Mouse (Mus musculus): ENCODE measurements around the gene Oas1f. TPM values are rescaled to one million over a fixed set of nuclear protein-coding genes. Genes with fewer than 3 reads are reported as not detected.
"Not testable (repeated sequence)": the region's sequence is repeated elsewhere in the genome, so short reads cannot be mapped to it uniquely, and the experiment has no call there.

Oas1f gene
- not detected in 2 replicates for polyA plus RNA-seq (2015; fragmentation: Nextera tagmentation; extraction: Ambion mirVana)

DNA sequence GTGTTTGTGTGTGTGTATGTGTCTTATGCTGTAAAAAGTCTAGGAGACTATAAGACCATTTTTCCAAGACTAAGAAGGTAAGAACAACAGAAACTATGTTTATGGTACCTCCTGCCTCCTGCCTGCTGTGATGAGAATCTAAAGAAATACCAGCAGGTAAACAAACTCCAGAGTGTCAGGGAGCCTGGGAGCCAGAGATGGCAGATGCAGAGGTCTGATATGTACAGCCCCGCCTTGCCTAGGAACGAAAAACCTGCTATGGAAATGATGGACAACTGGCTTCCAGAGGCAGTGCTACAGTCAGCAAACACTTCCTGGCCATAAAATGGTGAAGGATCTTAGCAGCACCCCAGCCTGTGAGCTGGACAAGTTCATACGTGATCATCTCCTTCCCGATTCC, at the start of gene Oas1f:
Oas1f (plus strand) TSS at position 301 of the 400 bp plus-strand sequence.
- H3K4me2 ChIP-seq (ENCODE audit: low read length), result no peak within 1 kb of the TSS
- H3K4me3 ChIP-seq (ENCODE audit: low read depth, low read length), result no peak within 1 kb of the TSS
- no peaks in the 10 kb centered on the region for H3K27me3 ChIP-seq (ENCODE audit: control insufficient read depth, insufficient read depth, low read depth, low read length)
- H3K4me1 ChIP-seq (ENCODE audit: control insufficient read depth, insufficient read depth, low read length), result no peaks in the 10 kb centered on the region
- 0 out of 2 replicates have a peak, but pooled peaks cover 3% of the 10 kb centered on the region for H3K9me3 ChIP-seq (replicated peaks; ENCODE audit: control insufficient read depth, low read length, poor library complexity, severe bottlenecking)
- 86% methylated on average over 4 of the region's 4 CpGs for WGBS
- no peak within 1 kb of the TSS for H3K9ac ChIP-seq (ENCODE audit: low read depth, low read length)
- no peak within 1 kb of the TSS for H3K27ac ChIP-seq (ENCODE audit: low read length)
- ATAC-seq, result no peak
- no peaks in the 10 kb centered on the region for H3K36me3 ChIP-seq (ENCODE audit: control insufficient read depth, insufficient read depth, low read length)

DNA sequence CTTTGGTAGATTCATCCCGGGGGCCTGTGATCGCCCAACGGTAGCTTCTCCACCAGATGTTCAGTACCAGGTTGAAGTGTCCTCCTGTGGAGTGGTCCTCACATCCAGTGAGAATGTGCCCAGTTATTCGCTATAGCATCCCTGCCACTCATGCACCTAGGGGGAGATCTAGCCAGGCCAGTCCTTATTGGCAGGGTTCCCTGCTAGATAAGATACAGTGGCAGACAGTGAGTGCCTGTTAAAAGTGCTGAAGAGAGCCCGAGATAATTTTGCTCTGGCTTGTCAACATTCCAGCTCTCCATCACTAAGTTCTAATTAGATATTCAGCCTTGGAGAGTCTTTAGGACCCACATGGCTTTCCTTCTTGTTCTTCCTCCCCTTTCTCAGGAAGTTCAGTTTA, 49.0 kb upstream of the Oas1f start:
- H3K27ac ChIP-seq (ENCODE audit: low read length); H3K4me1 ChIP-seq (ENCODE audit: control insufficient read depth, insufficient read depth, low read length); H3K9ac ChIP-seq (ENCODE audit: low read depth, low read length); H3K27me3 ChIP-seq (ENCODE audit: control insufficient read depth, insufficient read depth, low read depth, low read length); H3K4me2 ChIP-seq (ENCODE audit: low read length); H3K4me3 ChIP-seq (ENCODE audit: low read depth, low read length); H3K9me3 ChIP-seq (replicated peaks; ENCODE audit: control insufficient read depth, low read length, poor library complexity, severe bottlenecking); ATAC-seq; H3K36me3 ChIP-seq (ENCODE audit: control insufficient read depth, insufficient read depth, low read length): not testable (repeated sequence)
- WGBS, result 83% methylated on average over 5 of the region's 5 CpGs

DNA sequence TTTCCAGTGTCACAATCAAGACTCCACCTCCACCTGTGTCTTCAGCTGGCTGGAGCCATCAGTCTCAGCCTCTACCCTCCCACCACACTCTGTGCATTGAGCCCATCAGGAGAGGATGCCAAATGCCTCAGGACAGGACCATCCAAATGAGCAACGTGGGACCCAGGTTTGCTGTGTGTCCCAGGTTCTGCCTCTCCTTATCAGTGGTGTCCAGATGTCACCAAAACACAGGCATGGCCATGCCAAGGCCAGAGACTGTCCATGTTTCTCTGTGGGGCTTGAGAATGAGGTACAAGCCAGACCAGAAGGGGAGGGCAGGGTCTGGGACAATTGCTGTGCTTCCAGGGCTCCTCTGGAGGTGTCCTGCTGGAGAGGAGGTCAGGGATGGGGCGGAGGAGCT, 48.2 kb upstream of the Oas1f start:
- not testable (repeated sequence) for H3K4me3 ChIP-seq (ENCODE audit: low read depth, low read length); H3K4me1 ChIP-seq (ENCODE audit: control insufficient read depth, insufficient read depth, low read length); H3K27ac ChIP-seq (ENCODE audit: low read length); H3K27me3 ChIP-seq (ENCODE audit: control insufficient read depth, insufficient read depth, low read depth, low read length); H3K4me2 ChIP-seq (ENCODE audit: low read length); ATAC-seq; H3K9me3 ChIP-seq (replicated peaks; ENCODE audit: control insufficient read depth, low read length, poor library complexity, severe bottlenecking); H3K36me3 ChIP-seq (ENCODE audit: control insufficient read depth, insufficient read depth, low read length); H3K9ac ChIP-seq (ENCODE audit: low read depth, low read length)
- WGBS, result 64% methylated on average over 2 of the region's 2 CpGs

DNA sequence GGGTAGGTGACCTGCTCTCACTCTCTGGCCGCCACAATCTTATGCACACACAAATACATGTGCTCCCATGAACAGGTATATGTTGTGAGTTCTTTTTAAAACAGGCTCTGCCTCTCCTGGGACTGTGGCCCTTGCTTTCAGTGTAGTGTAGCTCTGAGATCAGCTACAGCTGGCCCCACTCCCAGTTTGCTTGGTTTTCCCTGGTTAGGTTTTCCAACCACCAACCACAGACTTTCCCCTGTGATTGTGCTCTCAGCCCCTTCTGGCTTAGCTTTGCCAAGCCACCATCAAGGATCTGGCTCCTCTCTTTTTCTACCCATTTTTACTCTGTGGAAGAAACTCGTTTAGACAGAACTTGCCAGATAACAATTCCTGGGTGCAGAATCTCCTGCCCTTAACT, 43.6 kb upstream of the Oas1f start:
- Histone ChIP-seq H3K9ac (ENCODE audit: low read depth, low read length) (no peak overlapping the region), H3K36me3 (ENCODE audit: control insufficient read depth, insufficient read depth, low read length) (no peaks in the 10 kb centered on the region), H3K4me1 (ENCODE audit: control insufficient read depth, insufficient read depth, low read length) (no peaks in the 10 kb centered on the region), H3K9me3 (replicated peaks; ENCODE audit: control insufficient read depth, low read length, poor library complexity, severe bottlenecking) (0 out of 2 replicates have a peak, but pooled peaks cover 2% of the 10 kb centered on the region), H3K27me3 (ENCODE audit: control insufficient read depth, insufficient read depth, low read depth, low read length) (no peaks in the 10 kb centered on the region), H3K27ac (ENCODE audit: low read length) (no peak overlapping the region), H3K4me3 (ENCODE audit: low read depth, low read length) (no peak overlapping the region), H3K4me2 (ENCODE audit: low read length) (no peak overlapping the region)
- 80% methylated on average over 2 of the region's 2 CpGs for WGBS
- ATAC-seq, result no peak

DNA sequence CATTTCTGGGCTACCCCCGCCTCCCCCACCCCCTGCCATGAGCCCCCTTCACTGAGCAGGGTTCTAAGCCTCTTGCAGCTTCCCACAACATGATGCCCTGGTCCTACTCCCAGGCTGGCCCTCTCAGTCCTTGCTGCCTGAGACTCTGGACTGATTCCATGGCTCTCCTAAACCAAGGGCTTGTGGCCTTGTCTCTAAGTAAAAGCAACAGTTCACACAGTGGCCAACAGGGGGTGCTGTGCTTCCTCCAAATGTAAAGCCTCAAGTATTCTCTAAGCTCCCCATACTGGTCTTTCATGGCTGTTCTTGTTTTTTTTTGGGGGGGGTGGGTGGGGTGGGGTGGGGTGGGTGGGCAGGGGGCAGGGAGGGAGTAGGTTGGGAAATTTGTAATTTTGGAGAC, 40.7 kb upstream of the Oas1f start:
- H3K9me3 ChIP-seq (replicated peaks; ENCODE audit: control insufficient read depth, low read length, poor library complexity, severe bottlenecking), result 0 out of 2 replicates have a peak, but pooled peaks cover 2% of the 10 kb centered on the region
- H3K4me2 ChIP-seq (ENCODE audit: low read length), result no peak overlapping the region
- ATAC-seq, result no peak
- H3K4me1 ChIP-seq (ENCODE audit: control insufficient read depth, insufficient read depth, low read length), result peaks cover 1% of the 10 kb centered on the region; the same call in 1 of the 2 replicates
- WGBS, result 94% methylated on average over 1 of the region's 1 CpGs
- no peak overlapping the region for H3K4me3 ChIP-seq (ENCODE audit: low read depth, low read length)
- no peak overlapping the region for H3K27ac ChIP-seq (ENCODE audit: low read length)
- no peaks in the 10 kb centered on the region for H3K36me3 ChIP-seq (ENCODE audit: control insufficient read depth, insufficient read depth, low read length)
- no peaks in the 10 kb centered on the region for H3K27me3 ChIP-seq (ENCODE audit: control insufficient read depth, insufficient read depth, low read depth, low read length)
- no peak overlapping the region for H3K9ac ChIP-seq (ENCODE audit: low read depth, low read length)

DNA sequence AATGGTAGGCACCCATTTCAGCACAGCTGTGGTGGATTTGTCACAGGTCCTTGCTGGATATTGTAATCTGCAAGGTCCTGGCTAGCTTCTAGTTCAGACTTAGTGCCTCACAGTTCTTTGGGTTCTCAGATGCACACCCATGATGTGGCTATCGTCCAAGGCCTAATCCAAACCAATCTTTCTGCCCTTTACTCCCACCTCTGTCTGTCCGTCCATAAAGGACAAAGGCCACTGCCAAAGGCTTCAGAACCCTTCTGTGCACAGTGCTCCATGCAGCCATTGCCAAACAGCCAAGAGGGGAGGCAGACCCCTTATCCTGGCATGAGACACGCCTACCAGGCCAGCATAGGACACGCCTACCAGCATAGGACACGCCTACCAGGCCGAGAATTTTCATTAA, 38.0 kb upstream of the Oas1f start:
- ATAC-seq, result no peak
- no peak overlapping the region for H3K9ac ChIP-seq (ENCODE audit: low read depth, low read length)
- 30% methylated on average over 6 of the region's 6 CpGs for WGBS

DNA sequence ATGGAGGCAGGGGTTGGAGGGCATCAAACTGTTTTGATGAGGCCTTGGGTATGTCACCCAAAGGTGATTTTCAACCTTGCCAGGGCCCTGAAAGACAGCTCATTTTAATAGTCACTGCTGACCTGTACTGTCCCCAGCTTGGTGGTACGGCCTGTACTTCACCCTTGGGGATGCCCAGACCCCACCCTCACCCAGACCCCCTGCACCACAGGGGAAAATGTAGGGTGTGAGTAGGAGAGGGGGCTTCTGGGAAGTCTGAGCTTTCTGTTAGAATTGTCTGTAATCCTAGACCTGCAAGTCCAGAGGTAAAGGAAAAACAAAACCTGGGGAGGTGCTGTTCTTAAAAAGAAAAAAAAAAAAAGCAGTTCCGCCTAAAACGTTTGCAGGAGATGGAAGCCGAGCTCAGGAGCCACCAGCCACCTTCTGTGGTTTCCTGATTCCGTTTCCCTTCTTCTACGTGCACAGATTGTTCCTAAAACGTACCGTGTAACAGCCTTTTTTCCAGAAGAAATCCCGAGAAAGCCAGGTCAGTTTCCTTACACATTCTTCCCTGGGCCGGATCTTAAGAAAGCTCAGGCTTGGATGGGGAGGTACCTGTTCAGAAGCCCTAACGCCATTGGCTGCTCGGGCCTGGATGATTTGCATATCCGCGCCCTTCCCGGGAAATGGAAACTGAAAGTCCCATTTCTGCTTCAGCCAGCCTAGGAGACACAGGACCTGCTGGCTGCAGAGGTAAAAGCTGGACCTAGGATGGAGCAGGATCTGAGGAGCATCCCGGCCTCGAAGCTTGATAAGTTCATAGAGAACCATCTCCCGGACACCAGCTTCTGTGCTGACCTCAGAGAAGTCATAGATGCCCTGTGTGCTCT, 35.0 kb upstream of the Oas1f start, which contains the start of gene Oas1c:
Oas1c (minus strand) TSS at position 564 of the 869 bp plus-strand sequence.
- no peaks in the 10 kb centered on the region for H3K36me3 ChIP-seq (ENCODE audit: control insufficient read depth, insufficient read depth, low read length)
- 7% methylated on average over 18 of the region's 18 CpGs for WGBS
- peak within 1 kb of the TSS; percentile 17 for H3K4me3 ChIP-seq (ENCODE audit: low read depth, low read length)
- no peaks in the 10 kb centered on the region for H3K9me3 ChIP-seq (replicated peaks; ENCODE audit: control insufficient read depth, low read length, poor library complexity, severe bottlenecking)
- H3K4me1 ChIP-seq (ENCODE audit: control insufficient read depth, insufficient read depth, low read length), result peaks cover 5% of the 10 kb centered on the region
- H3K4me2 ChIP-seq (ENCODE audit: low read length), result peak within 1 kb of the TSS; percentile 40
- peak within 1 kb of the TSS; percentile 4; the same call in 1 of the 2 replicates for H3K9ac ChIP-seq (ENCODE audit: low read depth, low read length)
- ATAC-seq, result peak; percentile 82
- H3K27me3 ChIP-seq (ENCODE audit: control insufficient read depth, insufficient read depth, low read depth, low read length), result no peaks in the 10 kb centered on the region
- peak within 1 kb of the TSS; percentile 69 for H3K27ac ChIP-seq (ENCODE audit: low read length)

More for the DNA sequence above, 38.0 kb upstream of the Oas1f start:
- H3K4me3 ChIP-seq (ENCODE audit: low read depth, low read length), result no peak overlapping the region
- no peak overlapping the region for H3K27ac ChIP-seq (ENCODE audit: low read length)
- H3K9me3 ChIP-seq (replicated peaks; ENCODE audit: control insufficient read depth, low read length, poor library complexity, severe bottlenecking), result 0 out of 2 replicates have a peak, but pooled peaks cover 2% of the 10 kb centered on the region
- peaks cover 5% of the 10 kb centered on the region for H3K4me1 ChIP-seq (ENCODE audit: control insufficient read depth, insufficient read depth, low read length)
- no peaks in the 10 kb centered on the region for H3K27me3 ChIP-seq (ENCODE audit: control insufficient read depth, insufficient read depth, low read depth, low read length)
- H3K36me3 ChIP-seq (ENCODE audit: control insufficient read depth, insufficient read depth, low read length), result no peaks in the 10 kb centered on the region
- H3K4me2 ChIP-seq (ENCODE audit: low read length), result no peak overlapping the region

DNA sequence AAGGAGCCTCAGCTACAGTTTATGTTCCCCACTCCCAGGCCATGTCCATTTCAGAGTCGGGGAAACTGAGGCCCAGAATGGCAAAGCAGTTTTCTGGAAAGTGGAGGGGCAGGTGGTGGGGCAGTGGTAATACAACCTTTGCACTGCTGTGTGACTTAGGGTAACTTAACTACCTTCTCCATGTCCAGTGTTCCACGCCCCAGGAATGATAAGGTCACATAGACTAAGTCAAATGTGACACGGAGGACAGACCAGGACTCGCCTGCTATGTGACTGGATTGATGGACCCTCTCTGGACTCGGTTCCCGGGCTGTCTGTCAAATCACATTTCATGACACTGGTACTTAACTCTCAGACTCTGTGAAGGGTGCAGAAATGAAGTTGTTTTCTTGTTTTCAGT, 34.1 kb upstream of the Oas1f start:
- Histone ChIP-seq H3K27me3 (ENCODE audit: control insufficient read depth, insufficient read depth, low read depth, low read length) (no peaks in the 10 kb centered on the region), H3K4me1 (ENCODE audit: control insufficient read depth, insufficient read depth, low read length) (peaks cover 5% of the 10 kb centered on the region), H3K27ac (ENCODE audit: low read length) (no peak overlapping the region), H3K9ac (ENCODE audit: low read depth, low read length) (no peak overlapping the region), H3K4me3 (ENCODE audit: low read depth, low read length) (no peak overlapping the region), H3K36me3 (ENCODE audit: control insufficient read depth, insufficient read depth, low read length) (no peaks in the 10 kb centered on the region), H3K9me3 (replicated peaks; ENCODE audit: control insufficient read depth, low read length, poor library complexity, severe bottlenecking) (no peaks in the 10 kb centered on the region), H3K4me2 (ENCODE audit: low read length) (peak overlapping the region; percentile 40; the same call in 1 of the 2 replicates)
- ATAC-seq, result no peak
- WGBS, result 80% methylated on average over 6 of the region's 6 CpGs

DNA sequence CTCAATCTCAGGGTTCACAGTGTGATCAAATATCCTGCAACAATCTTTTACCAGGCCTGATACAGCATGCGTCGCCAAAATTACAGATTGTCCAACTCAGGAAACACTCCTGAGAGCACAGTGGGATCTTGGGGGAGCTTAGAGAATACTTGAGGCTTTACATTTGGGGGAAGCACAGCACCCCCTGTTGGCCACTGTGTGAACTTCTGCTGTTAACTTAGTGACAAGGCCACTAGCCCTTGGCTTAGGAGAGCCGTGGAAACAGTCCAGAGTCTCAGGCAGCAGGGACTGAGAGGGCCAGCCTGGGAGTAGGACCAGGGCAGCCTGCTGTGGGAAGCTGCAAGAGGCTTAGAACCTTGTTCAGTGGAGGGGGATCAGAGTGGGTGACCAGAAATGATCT, 31.2 kb upstream of the Oas1f start:
- H3K27ac ChIP-seq (ENCODE audit: low read length), result no peak overlapping the region
- H3K4me2 ChIP-seq (ENCODE audit: low read length), result no peak overlapping the region
- H3K36me3 ChIP-seq (ENCODE audit: control insufficient read depth, insufficient read depth, low read length), result no peaks in the 10 kb centered on the region
- no peak overlapping the region for H3K4me3 ChIP-seq (ENCODE audit: low read depth, low read length)
- 60% methylated on average over 3 of the region's 3 CpGs for WGBS
- H3K9ac ChIP-seq (ENCODE audit: low read depth, low read length), result no peak overlapping the region
- H3K27me3 ChIP-seq (ENCODE audit: control insufficient read depth, insufficient read depth, low read depth, low read length), result no peaks in the 10 kb centered on the region
- no peak for ATAC-seq
- H3K4me1 ChIP-seq (ENCODE audit: control insufficient read depth, insufficient read depth, low read length), result peaks cover 5% of the 10 kb centered on the region
- peaks cover 7% of the 10 kb centered on the region; the same call in 1 of the 2 replicates for H3K9me3 ChIP-seq (replicated peaks; ENCODE audit: control insufficient read depth, low read length, poor library complexity, severe bottlenecking)
